Mouse (Mus musculus): ENCODE measurements around the gene H2afy. TPM values are rescaled to one million over a fixed set of nuclear protein-coding genes. Genes with fewer than 3 reads are reported as not detected.

Gene H2afy
- polyA plus RNA-seq (2012; ENCODE audit: insufficient read depth, insufficient read length, missing spikeins) = 29.7 and 33.0 TPM in 2 replicates

DNA sequence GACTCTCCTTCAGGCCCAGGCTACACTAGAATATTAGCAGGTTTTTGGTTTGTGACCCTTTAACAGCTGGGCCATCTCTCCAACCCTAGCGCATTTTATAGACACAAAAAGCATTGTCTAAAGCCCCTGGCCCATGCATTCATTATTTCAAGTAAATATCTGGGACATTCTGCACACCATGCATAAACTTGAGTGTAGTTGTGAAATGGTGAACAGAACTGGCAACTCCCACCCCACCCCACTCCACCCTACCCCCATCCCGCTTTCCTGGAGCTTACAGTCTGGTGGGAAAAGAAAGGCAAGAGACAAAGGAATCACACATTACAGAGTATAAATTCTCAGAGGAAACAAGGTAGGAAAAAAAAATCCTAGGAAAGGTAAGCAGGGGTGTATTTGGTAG is at the start of gene H2afy:
H2afy (minus strand) TSS at position 162 of the 400 bp plus-strand sequence.
- H3K4me1 ChIP-seq (ENCODE audit: control insufficient read depth, insufficient read depth, insufficient read length, low read length) = peaks cover 28% of the 10 kb centered on the region
- peak within 1 kb of the TSS; percentile 96 for H3K4me3 ChIP-seq (ENCODE audit: insufficient read depth, low read depth, low read length)
- peak within 1 kb of the TSS; percentile 93 for H3K27ac ChIP-seq (replicated peaks; ENCODE audit: low read depth, low read length)

DNA sequence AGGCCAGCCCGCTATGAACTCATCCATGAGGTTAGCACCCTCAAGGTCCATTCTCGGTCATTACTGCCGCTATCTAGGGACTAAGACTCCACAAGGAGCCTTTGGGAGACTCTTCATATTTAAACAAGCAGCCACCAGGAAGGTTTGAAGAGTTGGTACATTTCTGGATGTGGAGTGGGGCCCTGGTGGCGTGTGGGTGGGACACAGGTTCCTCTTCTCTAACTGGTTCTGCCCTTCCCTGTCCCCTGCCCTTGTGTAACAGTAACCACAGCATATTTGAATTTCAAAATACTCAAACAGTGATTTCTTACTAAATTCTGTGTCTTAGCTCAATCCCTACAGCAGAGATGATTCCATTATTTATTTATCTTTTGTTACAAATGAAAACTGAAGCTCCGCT is 47.5 kb upstream of the H2afy start:
- peak overlapping the region; percentile 41; the same call in 1 of the 2 replicates for H3K27ac ChIP-seq (replicated peaks; ENCODE audit: low read depth, low read length)
- H3K4me1 ChIP-seq (ENCODE audit: control insufficient read depth, insufficient read depth, insufficient read length, low read length) = no peaks in the 10 kb centered on the region
- H3K4me3 ChIP-seq (ENCODE audit: insufficient read depth, low read depth, low read length) = no peak overlapping the region

DNA sequence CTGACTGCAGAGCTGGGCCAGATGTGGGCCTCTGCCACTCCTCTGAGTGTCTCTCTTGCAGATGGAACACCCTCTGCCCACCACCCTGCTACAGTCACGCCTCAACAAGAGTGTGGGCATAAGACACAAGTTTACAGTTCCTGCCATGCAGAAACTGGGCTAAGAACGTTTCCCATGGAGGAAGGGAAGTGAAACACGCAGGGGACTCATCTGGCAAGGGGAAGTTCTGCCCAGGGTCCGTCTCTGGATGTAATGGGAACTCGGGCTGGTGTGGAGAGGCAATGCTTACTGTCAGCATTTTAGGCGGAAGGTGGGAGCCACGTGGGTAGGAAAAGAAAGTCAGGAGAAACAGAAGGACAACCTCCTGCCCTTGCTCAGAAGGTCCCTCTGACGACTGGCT is 45.3 kb upstream of the H2afy start:
- Histone ChIP-seq H3K4me3 (ENCODE audit: insufficient read depth, low read depth, low read length) (no peak overlapping the region), H3K4me1 (ENCODE audit: control insufficient read depth, insufficient read depth, insufficient read length, low read length) (no peaks in the 10 kb centered on the region), H3K27ac (replicated peaks; ENCODE audit: low read depth, low read length) (peak overlapping the region; percentile 64)

DNA sequence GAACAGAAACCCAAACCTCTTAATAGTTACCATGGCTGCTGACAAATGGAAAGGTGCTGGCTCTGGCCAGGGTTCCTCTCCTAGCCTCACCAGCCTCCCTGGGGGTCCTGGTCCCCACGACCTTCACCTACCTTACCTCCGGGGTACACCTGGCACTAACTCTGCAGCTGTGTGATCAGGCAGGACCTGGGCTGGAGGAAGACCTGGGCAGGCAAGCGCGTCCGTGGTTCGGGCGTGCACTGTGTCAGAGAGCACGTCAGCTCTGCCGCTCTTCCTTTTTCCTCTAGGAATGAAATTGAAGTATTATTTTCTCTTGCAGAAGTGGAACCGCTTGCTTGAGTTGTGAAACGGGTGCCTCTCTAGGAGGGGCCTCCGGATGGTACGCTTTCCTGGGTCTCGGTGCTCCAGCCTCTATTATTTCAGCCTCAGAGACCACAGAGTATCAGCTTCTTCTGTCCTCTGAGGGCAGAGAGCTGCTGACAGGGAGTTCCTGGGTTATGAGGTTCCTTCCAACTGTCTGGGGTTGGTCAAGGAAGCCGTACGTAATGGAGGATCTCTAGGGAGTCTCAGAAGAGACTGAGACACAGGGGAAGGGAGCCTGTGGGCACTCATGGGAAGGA is 42.4 kb upstream of the H2afy start, which contains the start of gene Tifab:
Tifab (minus strand) TSS at position 470 of the 620 bp plus-strand sequence.
- peak within 1 kb of the TSS; percentile 90 for H3K27ac ChIP-seq (replicated peaks; ENCODE audit: low read depth, low read length)
- H3K4me1 ChIP-seq (ENCODE audit: control insufficient read depth, insufficient read depth, insufficient read length, low read length) = no peaks in the 10 kb centered on the region
- H3K4me3 ChIP-seq (ENCODE audit: insufficient read depth, low read depth, low read length) = peak within 1 kb of the TSS; percentile 41

- no peaks in the 10 kb centered on the region for H3K4me1 ChIP-seq (ENCODE audit: control insufficient read depth, insufficient read depth, insufficient read length, low read length)
- H3K27ac ChIP-seq (replicated peaks; ENCODE audit: low read depth, low read length) = no peak overlapping the region
- no peak overlapping the region for H3K4me3 ChIP-seq (ENCODE audit: insufficient read depth, low read depth, low read length)
Measured at GRCm38 (mm10) chr13:56176310-56176709, 40.1 kb upstream of the H2afy start.

- Histone ChIP-seq H3K4me1 (ENCODE audit: control insufficient read depth, insufficient read depth, insufficient read length, low read length) (no peaks in the 10 kb centered on the region), H3K4me3 (ENCODE audit: insufficient read depth, low read depth, low read length) (no peak overlapping the region), H3K27ac (replicated peaks; ENCODE audit: low read depth, low read length) (no peak overlapping the region)
Measured at GRCm38 (mm10) chr13:56175848-56176247, 39.7 kb upstream of the H2afy start.

DNA sequence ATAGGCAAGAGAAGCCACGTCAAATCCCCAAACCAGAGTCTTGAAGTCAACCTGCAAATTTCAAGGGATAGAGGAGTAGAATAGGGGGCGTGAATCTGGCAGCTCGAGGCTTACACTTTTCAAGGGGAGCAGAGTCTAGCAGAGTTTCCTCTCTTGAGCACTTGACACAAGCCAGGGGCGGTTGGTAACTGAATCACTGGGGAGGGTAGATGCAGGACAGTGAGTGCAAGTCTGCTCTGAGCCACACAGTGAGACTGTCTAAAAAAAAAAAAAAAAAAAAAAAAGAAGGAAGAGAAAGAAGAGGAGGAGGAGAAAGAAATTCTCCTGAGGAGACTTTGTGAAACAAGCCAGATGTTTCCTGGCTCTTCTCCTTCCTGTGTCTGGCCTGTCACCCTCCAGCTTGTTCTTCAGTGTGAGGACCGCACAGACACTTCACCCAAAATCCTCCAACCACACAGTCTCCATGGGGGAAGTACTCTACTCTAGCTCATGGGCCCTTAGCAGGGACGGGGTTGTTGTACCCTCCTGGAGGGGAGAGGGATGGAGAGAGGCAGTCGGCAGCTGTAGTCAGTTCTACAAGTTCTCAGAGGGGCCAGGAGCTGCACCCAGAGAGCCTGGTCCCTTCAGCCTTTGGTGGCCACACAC is 36.9 kb upstream of the H2afy start:
- Histone ChIP-seq H3K27ac (replicated peaks; ENCODE audit: low read depth, low read length) (peak overlapping the region; percentile 52), H3K4me1 (ENCODE audit: control insufficient read depth, insufficient read depth, insufficient read length, low read length) (no peaks in the 10 kb centered on the region), H3K4me3 (ENCODE audit: insufficient read depth, low read depth, low read length) (no peak overlapping the region)

- H3K4me1 ChIP-seq (ENCODE audit: control insufficient read depth, insufficient read depth, insufficient read length, low read length) = no peaks in the 10 kb centered on the region
- H3K4me3 ChIP-seq (ENCODE audit: insufficient read depth, low read depth, low read length) = no peak overlapping the region
- peak overlapping the region; percentile 33; the same call in 1 of the 2 replicates for H3K27ac ChIP-seq (replicated peaks; ENCODE audit: low read depth, low read length)
Measured at GRCm38 (mm10) chr13:56172106-56172505, 35.9 kb upstream of the H2afy start.

DNA sequence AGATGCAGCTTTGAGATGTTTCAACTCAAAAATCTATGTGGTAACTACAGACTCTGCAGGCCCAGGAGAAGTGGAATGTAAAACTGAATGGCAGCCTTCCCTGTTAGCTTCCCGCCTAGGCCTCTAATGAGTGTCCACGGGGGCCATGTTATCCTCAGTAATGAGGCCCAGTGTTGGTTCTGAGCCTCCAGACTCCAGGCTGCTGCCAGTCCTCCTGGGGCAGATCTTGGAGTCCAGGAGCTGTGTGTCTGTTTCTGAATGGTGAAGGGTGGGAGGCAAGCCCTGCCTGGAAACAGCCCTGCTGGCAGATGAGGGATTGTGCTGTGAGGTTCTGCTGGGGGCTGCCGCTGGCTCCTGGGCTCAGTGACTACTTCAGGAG is 32.2 kb upstream of the H2afy start:
- no peaks in the 10 kb centered on the region for H3K4me1 ChIP-seq (ENCODE audit: control insufficient read depth, insufficient read depth, insufficient read length, low read length)
- no peak overlapping the region for H3K27ac ChIP-seq (replicated peaks; ENCODE audit: low read depth, low read length)
- H3K4me3 ChIP-seq (ENCODE audit: insufficient read depth, low read depth, low read length) = no peak overlapping the region

DNA sequence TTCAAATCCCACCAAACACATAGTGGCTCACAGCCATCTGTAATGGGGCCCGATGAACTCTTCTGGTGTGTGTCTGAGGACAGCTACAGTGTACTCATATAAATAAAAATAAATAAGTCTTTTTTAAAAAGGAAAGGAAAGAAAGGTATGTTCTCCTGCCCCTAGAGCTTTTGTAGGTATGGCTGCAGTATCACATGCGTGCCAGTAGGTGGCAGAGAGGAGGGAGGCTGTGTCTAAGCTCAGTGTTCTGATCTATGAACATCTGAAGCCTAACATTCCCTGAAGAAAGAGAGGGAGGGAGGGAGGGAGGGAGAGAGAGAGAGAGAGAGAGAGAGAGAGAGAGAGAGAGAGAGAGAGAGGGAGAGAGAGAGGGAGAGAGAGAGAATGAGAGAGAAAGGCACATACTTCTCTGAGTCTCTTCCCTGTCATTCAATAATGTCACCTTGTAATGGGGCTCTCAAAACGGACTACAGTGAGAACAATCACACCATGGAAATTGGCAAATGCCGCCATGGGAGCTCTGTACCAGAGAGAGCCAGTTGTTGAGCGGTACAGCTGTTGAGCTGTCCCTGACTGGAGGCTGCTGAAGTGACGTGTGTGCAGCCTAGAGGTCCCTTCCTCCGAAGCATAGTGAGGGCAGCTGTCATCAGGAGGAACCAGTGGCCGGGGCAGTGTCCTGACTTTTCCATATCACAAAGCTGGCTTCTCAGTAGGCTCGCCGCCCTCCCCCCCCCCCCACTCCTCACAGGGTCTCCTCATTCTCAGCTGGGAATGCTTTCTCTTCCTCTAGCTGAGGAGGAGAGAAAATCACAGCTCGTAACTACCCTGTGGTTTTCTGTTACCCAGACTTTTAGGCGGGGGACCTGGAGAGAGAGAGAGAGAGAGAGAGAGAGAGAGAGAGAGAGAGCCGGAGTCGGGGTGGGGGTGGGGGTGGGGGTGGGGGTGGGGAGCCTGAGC is 31.6 kb upstream of the H2afy start:
- H3K4me3 ChIP-seq (ENCODE audit: insufficient read depth, low read depth, low read length) = no peak overlapping the region
- H3K27ac ChIP-seq (replicated peaks; ENCODE audit: low read depth, low read length) = no peak overlapping the region
- peaks cover 2% of the 10 kb centered on the region; the same call in 1 of the 2 replicates for H3K4me1 ChIP-seq (ENCODE audit: control insufficient read depth, insufficient read depth, insufficient read length, low read length)

GRCm38 (mm10) chr13:56165561-56165960 is 29.4 kb upstream of the H2afy start:
- Histone ChIP-seq H3K27ac (replicated peaks; ENCODE audit: low read depth, low read length) (no peak overlapping the region), H3K4me3 (ENCODE audit: insufficient read depth, low read depth, low read length) (no peak overlapping the region), H3K4me1 (ENCODE audit: control insufficient read depth, insufficient read depth, insufficient read length, low read length) (peaks cover 2% of the 10 kb centered on the region; the same call in 1 of the 2 replicates)

- Histone ChIP-seq H3K27ac (replicated peaks; ENCODE audit: low read depth, low read length) (no peak overlapping the region), H3K4me3 (ENCODE audit: insufficient read depth, low read depth, low read length) (no peak overlapping the region), H3K4me1 (ENCODE audit: control insufficient read depth, insufficient read depth, insufficient read length, low read length) (peaks cover 2% of the 10 kb centered on the region; the same call in 1 of the 2 replicates)
Measured at GRCm38 (mm10) chr13:56164372-56164771, 28.2 kb upstream of the H2afy start.

DNA sequence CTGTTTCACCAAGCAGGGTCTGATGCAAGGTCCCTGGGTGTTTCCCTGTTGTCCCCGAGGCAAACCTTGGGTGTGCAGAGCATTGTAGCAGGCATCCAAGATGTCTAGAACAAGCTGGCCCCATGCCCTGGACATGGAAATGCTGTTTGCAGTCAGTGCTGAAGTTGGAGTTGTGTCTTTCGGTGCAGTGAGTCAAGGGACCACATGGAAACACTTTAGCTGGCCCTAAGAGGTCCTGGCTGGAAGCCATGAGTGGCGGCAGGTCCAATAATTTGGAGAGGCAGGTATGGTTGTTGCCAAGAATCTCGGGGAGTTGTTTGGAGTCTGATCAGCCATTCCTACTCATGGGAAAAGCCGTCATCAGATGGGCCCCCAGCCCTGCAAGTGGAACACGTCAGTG is 27.6 kb upstream of the H2afy start:
- Histone ChIP-seq H3K4me3 (ENCODE audit: insufficient read depth, low read depth, low read length) (no peak overlapping the region), H3K27ac (replicated peaks; ENCODE audit: low read depth, low read length) (no peak overlapping the region), H3K4me1 (ENCODE audit: control insufficient read depth, insufficient read depth, insufficient read length, low read length) (peaks cover 2% of the 10 kb centered on the region; the same call in 1 of the 2 replicates)

GRCm38 (mm10) chr13:56162859-56163258 is 26.7 kb upstream of the H2afy start:
- Histone ChIP-seq H3K4me1 (ENCODE audit: control insufficient read depth, insufficient read depth, insufficient read length, low read length) (peaks cover 2% of the 10 kb centered on the region; the same call in 1 of the 2 replicates), H3K4me3 (ENCODE audit: insufficient read depth, low read depth, low read length) (no peak overlapping the region), H3K27ac (replicated peaks; ENCODE audit: low read depth, low read length) (no peak overlapping the region)
